Mouse (Mus musculus) neural tube, embryonic 13.5 days (tissue): ENCODE data around the gene Rrm1. TPM values are rescaled to one million over a fixed set of nuclear protein-coding genes. Genes with fewer than 3 reads are reported as not detected.

ENCODE experiments used
- ATAC-seq: fragments of 200-750 bp; cut with Nextera tagmentation; 2 replicates; pipeline ENCODE4 v1.8.0; 2017; ENCODE audit warnings: low read depth, mild to moderate bottlenecking, moderate TSS enrichment, moderate library complexity
- H3K27ac ChIP-seq: fragments of 300-500 bp; sonication (generic); replicated peaks from 2 replicates; pipeline ENCODE4 v1.5.1; 2015; ENCODE audit warnings: moderate library complexity, mild to moderate bottlenecking, inconsistent platforms
- H3K27me3 ChIP-seq: fragments of 300-500 bp; sonication (generic); 2 replicates; pipeline ENCODE4 v1.6.1; 2015; ENCODE audit warnings: mild to moderate bottlenecking, inconsistent platforms
- H3K36me3 ChIP-seq: fragments of 300-500 bp; sonication (generic); 2 replicates; pipeline ENCODE4 v1.6.1; 2015; ENCODE audit warnings: mild to moderate bottlenecking, inconsistent platforms
- H3K4me1 ChIP-seq: fragments of 300-500 bp; sonication (generic); replicated peaks from 2 replicates; pipeline ENCODE4 v1.6.1; 2015; ENCODE audit warnings: inconsistent platforms
- H3K4me2 ChIP-seq: fragments of 300-500 bp; sonication (generic); 2 replicates; pipeline ENCODE4 v1.6.1; 2015; ENCODE audit warnings: inconsistent platforms, mild to moderate bottlenecking, moderate library complexity
- H3K4me3 ChIP-seq: fragments of 300-500 bp; sonication (generic); 2 replicates; pipeline ENCODE4 v1.5.1; 2015; ENCODE audit warnings: mild to moderate bottlenecking, inconsistent platforms
- H3K9ac ChIP-seq: fragments of 300-500 bp; sonication (generic); 2 replicates; pipeline ENCODE4 v1.6.1; 2015; ENCODE audit warnings: moderate library complexity, mild to moderate bottlenecking, inconsistent platforms
- H3K9me3 ChIP-seq: fragments of 300-500 bp; sonication (generic); 2 replicates; pipeline ENCODE4 v1.6.1; 2016; ENCODE audit warnings: inconsistent platforms
- WGBS: fragments of 180-500 bp; shearing (Covaris S2); methylation state at CpG from one replicate; pipeline ENCODE4 v1.1.7; 2015; 5-methylcytosine and 5-hydroxymethylcytosine counted together
- polyA plus RNA-seq: library from polyadenylated mRNA; unstranded; fragments of >200 nt; fragmentation: Nextera tagmentation; extraction: Ambion mirVana; gene quantifications from 2 replicates; pipeline ENCODE4 v1.2.1, GENCODE M21; 2015

The Rrm1 gene
- polyA plus RNA-seq, 1 experiment from 2014 or later: 46.7 TPM

GRCm38 (mm10) chr7:102434344-102434743, 7.2 kb upstream of the Rrm1 start:
- WGBS: 77% methylated on average over 2 of the region's 2 CpGs
- peaks cover 14% of the 10 kb centered on the region; the same call in 1 of the 2 replicates for H3K36me3 ChIP-seq
- no peak overlapping the region for H3K27ac ChIP-seq
- ATAC-seq: no peak
- no peaks in the 10 kb centered on the region for H3K9me3 ChIP-seq
- no peaks in the 10 kb centered on the region for H3K4me1 ChIP-seq
- H3K4me2 ChIP-seq: no peak overlapping the region
- H3K27me3 ChIP-seq: peaks cover 13% of the 10 kb centered on the region; the same call in 1 of the 2 replicates
- H3K4me3 ChIP-seq: no peak overlapping the region
- no peak overlapping the region for H3K9ac ChIP-seq

DNA sequence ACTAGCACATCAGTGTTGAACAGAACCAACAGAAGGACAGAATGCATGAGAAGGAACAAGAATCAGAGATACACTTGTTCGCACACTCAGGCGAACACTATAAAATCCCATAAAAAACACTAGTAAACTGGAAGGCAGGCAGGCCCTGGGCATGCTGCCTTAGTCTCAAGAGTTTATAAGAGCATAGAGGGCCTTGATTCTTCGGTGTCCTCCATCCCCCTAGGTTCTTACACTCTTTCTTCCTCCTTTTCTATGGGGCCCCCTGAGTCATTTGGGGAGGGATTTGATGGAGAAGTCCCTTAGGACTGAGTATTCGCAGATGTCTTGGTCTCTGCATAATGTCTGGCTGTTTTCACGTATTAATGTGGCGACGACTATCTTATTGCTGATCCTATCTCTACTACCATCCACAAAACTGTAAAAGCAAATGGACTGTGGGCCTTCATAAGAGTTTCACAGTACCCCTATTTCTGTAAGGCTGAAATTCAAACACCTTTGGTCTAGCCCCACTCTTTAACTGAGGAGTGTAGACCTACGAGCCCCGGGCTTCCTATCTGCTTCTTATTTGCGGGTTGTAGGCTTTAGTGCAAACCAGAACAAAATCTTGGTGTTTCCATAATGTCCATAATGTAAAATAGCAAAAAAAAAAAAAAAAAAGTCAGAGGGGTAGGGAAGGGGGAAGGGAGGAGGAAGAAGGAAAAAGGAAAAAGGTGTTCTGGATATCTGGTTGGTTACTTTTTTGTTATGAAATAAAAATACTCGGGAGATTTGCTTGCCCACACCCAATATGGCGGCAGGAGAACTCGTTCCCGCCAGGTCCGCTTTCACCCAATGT, 456 bp upstream of the Rrm1 start:
- Histone ChIP-seq H3K4me2 (peak overlapping the region; percentile 68), H3K27me3 (peaks cover 18% of the 10 kb centered on the region; the same call in 1 of the 2 replicates), H3K9me3 (no peaks in the 10 kb centered on the region), H3K4me1 (peaks cover 24% of the 10 kb centered on the region), H3K9ac (no peak overlapping the region), H3K36me3 (peaks cover 9% of the 10 kb centered on the region), H3K27ac (peak overlapping the region; percentile 34; the same call in 1 of the 2 replicates), H3K4me3 (peak overlapping the region; percentile 81)
- ATAC-seq: peak; percentile 34; the same call in 1 of the 2 replicates
- WGBS: 57% methylated on average over 15 of the region's 15 CpGs

GRCm38 (mm10) chr7:102442432-102442831, 937 bp downstream of the Rrm1 start:
- WGBS: under 1% methylated on average over 4 of the region's 4 CpGs
- peak overlapping the region; percentile 83 for H3K9ac ChIP-seq
- H3K36me3 ChIP-seq: peaks cover 21% of the 10 kb centered on the region
- peak overlapping the region; percentile 68 for H3K4me2 ChIP-seq
- H3K27ac ChIP-seq: no peak overlapping the region
- no peak for ATAC-seq
- no peaks in the 10 kb centered on the region for H3K9me3 ChIP-seq
- H3K4me3 ChIP-seq: peak overlapping the region; percentile 81
- peaks cover 24% of the 10 kb centered on the region for H3K4me1 ChIP-seq
- H3K27me3 ChIP-seq: peaks cover 18% of the 10 kb centered on the region; the same call in 1 of the 2 replicates

DNA sequence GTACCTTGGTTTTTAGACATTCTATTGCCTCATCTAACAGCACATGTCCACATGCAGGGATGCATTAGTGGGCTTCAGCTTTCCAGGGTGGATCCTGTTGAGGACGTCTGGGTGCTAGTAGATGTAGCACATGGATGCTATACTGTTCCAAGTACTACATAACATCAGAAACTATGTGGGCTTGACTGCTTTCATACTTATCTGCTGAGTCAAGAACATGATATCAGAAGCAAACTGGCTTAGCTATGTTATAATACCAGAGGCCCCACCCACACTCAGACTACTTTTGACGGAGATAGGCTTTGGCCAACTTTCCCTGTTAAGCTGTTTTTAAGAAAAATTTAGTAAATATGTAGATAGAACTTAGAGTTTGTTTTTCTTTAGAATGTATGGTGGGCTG, 2.8 kb downstream of the Rrm1 start:
- no peak overlapping the region for H3K4me3 ChIP-seq
- 86% methylated on average over 2 of the region's 2 CpGs for WGBS
- no peak overlapping the region for H3K9ac ChIP-seq
- H3K36me3 ChIP-seq: peaks cover 32% of the 10 kb centered on the region
- no peaks in the 10 kb centered on the region for H3K9me3 ChIP-seq
- H3K27me3 ChIP-seq: peaks cover 5% of the 10 kb centered on the region; the same call in 1 of the 2 replicates
- no peak for ATAC-seq
- no peak overlapping the region for H3K4me2 ChIP-seq
- no peak overlapping the region for H3K27ac ChIP-seq
- peaks cover 24% of the 10 kb centered on the region for H3K4me1 ChIP-seq

DNA sequence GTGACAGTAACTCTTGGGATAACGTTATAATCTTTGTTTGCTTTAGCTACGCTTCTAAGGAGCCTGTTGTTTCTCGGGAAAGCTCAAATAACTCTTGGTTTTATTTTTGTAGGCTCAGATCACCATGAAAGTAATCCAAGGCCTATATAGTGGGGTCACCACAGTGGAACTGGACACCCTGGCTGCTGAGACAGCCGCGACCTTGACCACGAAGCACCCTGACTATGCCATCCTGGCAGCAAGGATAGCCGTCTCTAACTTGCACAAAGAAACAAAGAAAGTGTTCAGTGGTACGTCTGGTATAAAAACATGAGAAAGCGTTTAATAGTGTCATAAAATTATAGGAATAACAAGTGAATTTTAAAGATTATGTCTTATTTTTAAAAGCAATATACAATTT, 4.9 kb downstream of the Rrm1 start:
- WGBS: 95% methylated on average over 9 of the region's 9 CpGs

DNA sequence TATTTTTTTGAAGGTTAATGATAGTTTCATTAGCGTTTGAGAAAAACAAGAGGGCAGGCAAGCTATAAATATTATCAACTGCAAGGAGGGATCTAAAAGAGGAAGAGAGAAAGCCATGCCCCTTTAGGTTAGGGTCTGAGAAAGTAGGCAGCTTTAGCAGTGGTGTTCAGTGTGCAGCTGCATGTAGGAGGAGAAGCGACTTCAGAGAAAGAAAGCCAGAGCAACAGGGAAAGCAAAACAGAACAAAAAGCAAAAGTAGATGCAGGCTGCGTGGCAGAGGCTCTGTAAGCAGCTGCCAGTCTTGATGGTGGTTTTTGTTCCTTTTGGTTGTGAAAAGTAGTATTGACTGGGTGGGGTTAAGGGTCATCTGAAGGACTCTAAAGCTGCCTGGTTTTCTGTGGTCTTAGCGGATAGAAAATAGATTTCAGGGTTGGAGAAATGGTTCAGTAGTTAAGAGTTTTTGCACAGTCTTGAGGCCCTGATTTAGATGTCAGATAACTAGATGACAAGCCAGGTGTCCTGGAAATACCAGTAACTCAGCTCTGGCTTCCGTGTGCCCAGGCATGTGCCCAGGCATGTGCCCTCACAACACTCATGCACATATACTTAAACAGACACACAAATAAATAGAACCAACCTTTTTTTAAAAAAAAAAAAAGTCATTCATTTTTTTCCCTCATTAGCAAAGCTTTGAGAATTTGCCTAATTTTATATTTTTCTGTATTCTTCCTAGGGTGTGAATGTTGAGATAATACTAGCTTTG, 17.3 kb downstream of the Rrm1 start:
- ATAC-seq: no peak
- WGBS: 83% methylated on average over 5 of the region's 5 CpGs
- no peak overlapping the region for H3K9ac ChIP-seq
- peaks cover 84% of the 10 kb centered on the region for H3K36me3 ChIP-seq
- H3K27me3 ChIP-seq: no peaks in the 10 kb centered on the region
- no peak overlapping the region for H3K4me3 ChIP-seq
- H3K4me2 ChIP-seq: no peak overlapping the region
- H3K9me3 ChIP-seq: no peaks in the 10 kb centered on the region
- H3K27ac ChIP-seq: no peak overlapping the region
- no peaks in the 10 kb centered on the region for H3K4me1 ChIP-seq

More for the DNA sequence above, 4.9 kb downstream of the Rrm1 start:
- ATAC-seq: no peak
- peaks cover 24% of the 10 kb centered on the region for H3K4me1 ChIP-seq
- no peak overlapping the region for H3K4me3 ChIP-seq
- peaks cover 51% of the 10 kb centered on the region for H3K36me3 ChIP-seq
- no peak overlapping the region for H3K9ac ChIP-seq
- no peak overlapping the region for H3K27ac ChIP-seq
- no peaks in the 10 kb centered on the region for H3K27me3 ChIP-seq
- no peak overlapping the region for H3K4me2 ChIP-seq
- H3K9me3 ChIP-seq: no peaks in the 10 kb centered on the region

GRCm38 (mm10) chr7:102467566-102467965, 26.1 kb downstream of the Rrm1 start:
- WGBS: 90% methylated on average over 8 of the region's 8 CpGs
- H3K9me3 ChIP-seq: no peaks in the 10 kb centered on the region
- H3K4me1 ChIP-seq: no peaks in the 10 kb centered on the region
- no peaks in the 10 kb centered on the region for H3K27me3 ChIP-seq
- H3K4me2 ChIP-seq: no peak overlapping the region
- H3K4me3 ChIP-seq: no peak overlapping the region
- no peak overlapping the region for H3K27ac ChIP-seq
- peaks cover 64% of the 10 kb centered on the region for H3K36me3 ChIP-seq
- ATAC-seq: no peak
- no peak overlapping the region for H3K9ac ChIP-seq

GRCm38 (mm10) chr7:102472675-102473074, 31.2 kb downstream of the Rrm1 start:
- WGBS: 74% methylated on average over 5 of the region's 5 CpGs
- Histone ChIP-seq H3K4me3 (no peak overlapping the region), H3K36me3 (peaks cover 22% of the 10 kb centered on the region), H3K27ac (no peak overlapping the region), H3K27me3 (no peaks in the 10 kb centered on the region), H3K9me3 (no peaks in the 10 kb centered on the region), H3K4me2 (no peak overlapping the region), H3K9ac (no peak overlapping the region), H3K4me1 (no peaks in the 10 kb centered on the region)
- ATAC-seq: no peak

DNA sequence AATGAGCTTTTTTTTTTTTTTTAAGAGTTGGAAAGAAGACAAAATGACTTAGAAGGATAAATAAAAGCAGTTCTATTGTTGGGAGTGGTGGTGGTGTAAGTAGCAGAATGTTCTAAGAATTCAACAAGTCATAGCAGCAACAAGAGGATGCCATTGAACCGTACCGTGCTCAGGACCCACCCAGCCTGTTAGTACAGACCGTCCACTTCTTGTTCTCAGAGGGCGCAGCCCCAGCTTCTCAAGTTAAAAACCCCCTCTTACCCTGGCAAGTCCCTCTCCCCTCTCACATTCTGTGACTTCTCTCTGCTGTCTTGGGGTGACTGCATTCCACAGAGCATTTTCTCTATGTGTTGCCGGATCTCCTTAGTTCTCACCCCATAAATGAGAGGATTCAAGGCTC, 35.1 kb downstream of the Rrm1 start:
- Histone ChIP-seq H3K36me3 (peaks cover 4% of the 10 kb centered on the region; the same call in 1 of the 2 replicates), H3K4me3 (no peak overlapping the region), H3K9ac (no peak overlapping the region), H3K27ac (no peak overlapping the region), H3K4me2 (no peak overlapping the region), H3K9me3 (no peaks in the 10 kb centered on the region), H3K4me1 (no peaks in the 10 kb centered on the region), H3K27me3 (no peaks in the 10 kb centered on the region)
- WGBS: 96% methylated on average over 5 of the region's 5 CpGs
- ATAC-seq: no peak

- H3K27ac ChIP-seq: no peak overlapping the region
- WGBS: 77% methylated on average over 11 of the region's 11 CpGs
These were observed 35.9 kb downstream of the Rrm1 start for GRCm38 (mm10) chr7:102477377-102477776.

DNA sequence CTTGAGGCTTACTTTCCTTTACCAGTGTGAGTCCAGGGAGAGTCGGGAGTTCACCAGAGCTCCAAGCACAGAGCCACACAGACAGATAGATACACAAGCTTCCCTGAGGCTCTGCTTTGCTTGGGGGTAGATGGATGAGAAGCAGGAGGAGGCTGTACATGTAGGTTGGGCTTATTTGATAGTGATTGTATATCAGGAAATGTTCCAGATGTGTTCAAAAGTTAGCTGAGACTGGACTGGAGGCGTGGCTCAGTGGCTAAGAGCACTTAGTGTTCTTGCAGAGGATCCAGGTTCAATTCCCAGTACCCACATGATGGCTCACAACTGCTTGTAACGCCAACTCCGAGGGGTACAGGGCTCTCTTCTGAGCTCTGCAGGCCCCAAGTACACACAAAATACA, 36.9 kb downstream of the Rrm1 start:
- H3K4me2 ChIP-seq: no peak overlapping the region
- no peak overlapping the region for H3K4me3 ChIP-seq
- H3K9me3 ChIP-seq: no peaks in the 10 kb centered on the region
- no peak overlapping the region for H3K27ac ChIP-seq
- no peaks in the 10 kb centered on the region for H3K4me1 ChIP-seq
- no peaks in the 10 kb centered on the region for H3K27me3 ChIP-seq
- peaks cover 4% of the 10 kb centered on the region; the same call in 1 of the 2 replicates for H3K36me3 ChIP-seq
- WGBS: 88% methylated on average over 4 of the region's 4 CpGs
- H3K9ac ChIP-seq: no peak overlapping the region
- ATAC-seq: no peak

More at GRCm38 (mm10) chr7:102477377-102477776, 35.9 kb downstream of the Rrm1 start:
- Histone ChIP-seq H3K9ac (no peak overlapping the region), H3K4me2 (no peak overlapping the region), H3K4me1 (no peaks in the 10 kb centered on the region), H3K27me3 (no peaks in the 10 kb centered on the region), H3K36me3 (peaks cover 4% of the 10 kb centered on the region; the same call in 1 of the 2 replicates), H3K4me3 (no peak overlapping the region), H3K9me3 (no peaks in the 10 kb centered on the region)
- no peak for ATAC-seq

DNA sequence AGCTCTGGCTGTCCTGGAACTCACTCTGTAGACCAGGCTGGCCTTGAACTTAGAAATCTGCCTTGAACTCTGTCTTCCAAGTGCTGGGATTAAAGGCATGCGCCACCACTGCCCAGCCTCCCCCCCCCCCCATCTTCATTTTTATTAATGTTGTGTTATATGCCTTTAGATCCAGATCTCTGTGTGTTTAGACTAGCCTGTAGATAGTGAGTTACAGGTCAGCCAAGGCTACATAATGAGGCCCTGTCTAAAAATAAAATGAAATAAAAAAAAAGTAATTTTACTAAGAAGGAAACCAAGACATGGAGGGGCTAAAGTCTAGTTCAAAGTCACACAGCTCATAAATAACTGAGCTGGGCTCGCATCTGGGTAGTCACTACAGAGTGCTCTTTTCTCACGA, 37.4 kb downstream of the Rrm1 start:
- peaks cover 4% of the 10 kb centered on the region; the same call in 1 of the 2 replicates for H3K36me3 ChIP-seq
- H3K27ac ChIP-seq: no peak overlapping the region
- no peak overlapping the region for H3K4me3 ChIP-seq
- no peak for ATAC-seq
- H3K27me3 ChIP-seq: no peaks in the 10 kb centered on the region
- no peak overlapping the region for H3K9ac ChIP-seq
- 74% methylated on average over 3 of the region's 3 CpGs for WGBS
- no peak overlapping the region for H3K4me2 ChIP-seq
- H3K4me1 ChIP-seq: no peaks in the 10 kb centered on the region
- no peaks in the 10 kb centered on the region for H3K9me3 ChIP-seq
